Mouse (Mus musculus) hindbrain, embryonic 14.5 days (tissue): ENCODE measurements at regions not wholly inside any gene's neighbourhood (a gene's known extent, or its start where the extent isn't known, plus 50 kb on each side); places are given as distances from the start of the nearest gene placed in this dataset.

Experiments
- ATAC-seq: fragments of 200-750 bp; cut with Nextera tagmentation; 2 replicates; pipeline ENCODE4 v1.8.0; 2017; ENCODE audit warnings: moderate number of reproducible peaks, mild to moderate bottlenecking, moderate TSS enrichment, moderate library complexity; ENCODE audit not compliant: low FRiP score
- DNase-seq: peaks from one replicate; pipeline ENCODE4 v3.0.0-alpha.2; 2015; ENCODE audit warnings: low spot score
- H3K27ac ChIP-seq: fragments of 300-500 bp; sonication (generic); 2 replicates; pipeline ENCODE4 v1.5.1; 2014; ENCODE audit warnings: mild to moderate bottlenecking, moderate library complexity
- H3K27me3 ChIP-seq: fragments of 300-500 bp; sonication (generic); 2 replicates; pipeline ENCODE4 v1.6.1; 2014; ENCODE audit warnings: mild to moderate bottlenecking, low read length, mixed read lengths; ENCODE audit not compliant: control insufficient read depth, insufficient read depth
- H3K36me3 ChIP-seq: fragments of 300-500 bp; sonication (generic); replicated peaks from 2 replicates; pipeline ENCODE4 v1.6.1; 2014; ENCODE audit not compliant: control insufficient read depth, insufficient read depth
- H3K4me1 ChIP-seq: fragments of 300-500 bp; sonication (generic); replicated peaks from 2 replicates; pipeline ENCODE4 v1.6.1; 2014; ENCODE audit warnings: antibody characterized with exemption, low read length, mixed read lengths; ENCODE audit not compliant: control insufficient read depth, insufficient read depth
- H3K4me2 ChIP-seq: fragments of 300-500 bp; sonication (generic); replicated peaks from 2 replicates; pipeline ENCODE4 v1.6.1; 2014; ENCODE audit warnings: mild to moderate bottlenecking, moderate library complexity
- H3K4me3 ChIP-seq: fragments of 300-500 bp; sonication (generic); replicated peaks from 2 replicates; pipeline ENCODE4 v1.5.1; 2014; ENCODE audit warnings: mild to moderate bottlenecking, low read length
- H3K9ac ChIP-seq: fragments of 300-500 bp; sonication (generic); 2 replicates; pipeline ENCODE4 v1.6.1; 2014
- H3K9me3 ChIP-seq: fragments of 300-500 bp; sonication (generic); 2 replicates; pipeline ENCODE4 v1.6.1; 2016; ENCODE audit warnings: low read length; ENCODE audit not compliant: control insufficient read depth
- WGBS: fragments of 180-500 bp; shearing (Covaris S2); extraction: QIAGEN DNeasy Blood & Tissue Kit; methylation state at CpG from one replicate; pipeline ENCODE4 v1.1.7; 2014; 5-methylcytosine and 5-hydroxymethylcytosine counted together

DNA sequence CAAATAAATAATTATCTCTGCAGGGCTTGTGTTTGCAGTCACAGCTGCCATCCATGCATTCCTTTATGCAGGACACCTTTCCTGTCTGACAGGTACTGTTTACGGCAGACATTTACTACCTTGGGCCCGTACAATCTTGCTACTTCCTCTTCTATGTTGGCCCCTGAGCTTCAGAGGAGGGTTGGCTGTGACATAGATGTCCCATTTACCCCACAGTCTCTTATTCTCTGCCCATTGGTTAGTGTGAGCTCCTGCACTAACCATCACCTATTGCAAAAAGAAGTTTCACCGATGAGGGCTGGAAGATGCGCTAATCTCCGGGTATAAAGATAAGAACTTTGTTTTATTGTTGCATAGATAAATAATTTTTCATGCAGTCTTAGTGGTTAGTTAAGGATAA is 181.1 kb upstream of the Nr5a2 start:
- WGBS, result 94% methylated on average over 5 of the region's 5 CpGs
- ATAC-seq, result no peak
- Histone ChIP-seq H3K36me3 (no peaks in the 10 kb centered on the region), H3K4me2 (no peak overlapping the region), H3K9me3 (no peaks in the 10 kb centered on the region), H3K9ac (no peak overlapping the region), H3K4me1 (no peaks in the 10 kb centered on the region), H3K4me3 (no peak overlapping the region), H3K27ac (no peak overlapping the region), H3K27me3 (no peaks in the 10 kb centered on the region)
- no peak for DNase-seq

GRCm38 (mm10) chr1:137136156-137136555 is 175.9 kb upstream of the Nr5a2 start:
- H3K27me3 ChIP-seq, result no peaks in the 10 kb centered on the region
- H3K4me1 ChIP-seq, result no peaks in the 10 kb centered on the region
- no peak overlapping the region for H3K4me3 ChIP-seq
- H3K27ac ChIP-seq, result no peak overlapping the region
- WGBS, result 71% methylated on average over 7 of the region's 7 CpGs
- DNase-seq, result no peak
- no peaks in the 10 kb centered on the region for H3K36me3 ChIP-seq
- no peak overlapping the region for H3K4me2 ChIP-seq
- ATAC-seq, result no peak
- no peak overlapping the region for H3K9ac ChIP-seq
- H3K9me3 ChIP-seq, result no peaks in the 10 kb centered on the region

GRCm38 (mm10) chr1:137133734-137134133 is 173.5 kb upstream of the Nr5a2 start:
- no peak for DNase-seq
- 52% methylated on average over 7 of the region's 7 CpGs for WGBS

DNA sequence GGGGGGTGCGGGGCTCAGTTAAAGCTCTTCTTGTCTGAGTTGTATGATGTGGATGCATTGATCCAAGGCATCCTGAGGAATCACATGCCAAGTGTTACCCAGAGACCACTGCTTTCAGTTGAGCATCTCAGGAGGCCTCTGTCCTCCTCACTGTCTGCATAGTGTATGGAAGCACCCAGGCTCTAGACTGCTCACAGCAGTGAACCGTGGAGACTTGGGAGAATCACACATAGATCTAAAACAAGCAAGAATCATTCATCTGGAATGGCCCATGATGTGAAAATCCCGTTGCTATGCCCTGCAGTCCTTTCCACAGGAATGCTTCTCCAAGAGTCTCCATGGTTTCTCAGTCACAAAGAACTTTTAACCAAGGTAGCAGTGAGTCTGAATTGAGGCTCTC is 170.0 kb upstream of the Nr5a2 start:
- Histone ChIP-seq H3K36me3 (no peaks in the 10 kb centered on the region), H3K9ac (no peak overlapping the region), H3K27me3 (no peaks in the 10 kb centered on the region), H3K4me2 (no peak overlapping the region), H3K4me3 (no peak overlapping the region), H3K9me3 (no peaks in the 10 kb centered on the region), H3K27ac (no peak overlapping the region), H3K4me1 (0 out of 2 replicates have a peak, but pooled peaks cover 3% of the 10 kb centered on the region)
- ATAC-seq (no peak), DNase-seq (no peak)
- WGBS, result 54% methylated on average over 3 of the region's 3 CpGs

More at GRCm38 (mm10) chr1:137133734-137134133, 173.5 kb upstream of the Nr5a2 start:
- Histone ChIP-seq H3K36me3 (no peaks in the 10 kb centered on the region), H3K27ac (no peak overlapping the region), H3K4me2 (no peak overlapping the region), H3K4me1 (0 out of 2 replicates have a peak, but pooled peaks cover 2% of the 10 kb centered on the region), H3K9ac (no peak overlapping the region), H3K4me3 (no peak overlapping the region), H3K27me3 (no peaks in the 10 kb centered on the region), H3K9me3 (no peaks in the 10 kb centered on the region)
- ATAC-seq, result no peak

DNA sequence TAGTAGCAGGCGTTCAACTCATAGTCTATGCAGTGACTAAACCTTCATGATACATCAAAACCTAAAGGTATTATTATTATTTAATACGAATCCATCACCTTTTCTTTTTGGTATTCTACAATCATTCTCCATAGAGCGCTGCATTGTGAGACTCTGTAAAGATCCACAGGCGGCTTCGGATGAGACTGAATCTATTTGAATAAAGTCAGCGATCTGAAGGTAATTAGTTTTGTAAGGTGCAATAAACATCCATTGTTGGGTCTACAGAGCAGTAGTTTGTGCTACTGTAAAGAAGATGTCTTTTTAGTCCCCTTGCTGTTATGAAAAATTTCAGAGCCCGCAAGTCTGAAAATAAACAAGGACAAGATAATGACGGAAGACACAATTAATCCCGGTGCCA is 168.9 kb upstream of the Nr5a2 start:
- DNase-seq (no peak), ATAC-seq (no peak)
- H3K27me3 ChIP-seq, result no peaks in the 10 kb centered on the region
- no peaks in the 10 kb centered on the region for H3K9me3 ChIP-seq
- H3K27ac ChIP-seq, result no peak overlapping the region
- H3K36me3 ChIP-seq, result no peaks in the 10 kb centered on the region
- H3K4me1 ChIP-seq, result 0 out of 2 replicates have a peak, but pooled peaks cover 3% of the 10 kb centered on the region
- no peak overlapping the region for H3K9ac ChIP-seq
- no peak overlapping the region for H3K4me2 ChIP-seq
- WGBS, result 39% methylated on average over 9 of the region's 9 CpGs
- no peak overlapping the region for H3K4me3 ChIP-seq

GRCm38 (mm10) chr1:137117866-137118265 is 157.6 kb upstream of the Nr5a2 start:
- no peaks in the 10 kb centered on the region for H3K27me3 ChIP-seq
- no peak overlapping the region for H3K9ac ChIP-seq
- ATAC-seq (no peak), DNase-seq (no peak)
- H3K4me3 ChIP-seq, result no peak overlapping the region
- H3K9me3 ChIP-seq, result no peaks in the 10 kb centered on the region
- 79% methylated on average over 3 of the region's 3 CpGs for WGBS
- H3K4me1 ChIP-seq, result no peaks in the 10 kb centered on the region
- no peak overlapping the region for H3K4me2 ChIP-seq
- no peak overlapping the region for H3K27ac ChIP-seq
- no peaks in the 10 kb centered on the region for H3K36me3 ChIP-seq

DNA sequence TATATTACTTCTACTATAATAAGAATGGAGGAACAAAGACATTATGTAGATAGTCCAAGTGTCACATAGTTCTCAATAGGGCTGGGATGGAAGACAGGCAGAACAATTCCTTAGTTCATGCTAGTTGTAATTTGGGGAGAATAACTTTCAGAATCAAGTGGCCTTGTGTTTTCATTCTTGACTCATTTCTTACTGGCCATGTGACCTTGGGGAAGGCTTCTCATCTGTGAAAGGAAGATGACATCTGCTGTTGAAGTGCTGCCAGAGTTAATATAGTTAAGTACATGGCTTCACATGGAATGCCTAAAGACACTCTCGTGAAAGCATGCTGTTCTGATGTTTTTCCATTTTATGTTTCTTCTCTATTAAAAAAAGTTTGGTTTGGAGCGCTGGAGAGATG is 146.2 kb upstream of the Nr5a2 start:
- Histone ChIP-seq H3K27ac (no peak overlapping the region), H3K4me3 (no peak overlapping the region), H3K9ac (no peak overlapping the region), H3K4me2 (no peak overlapping the region), H3K27me3 (no peaks in the 10 kb centered on the region), H3K9me3 (no peaks in the 10 kb centered on the region), H3K4me1 (no peaks in the 10 kb centered on the region), H3K36me3 (no peaks in the 10 kb centered on the region)
- 91% methylated on average over 2 of the region's 2 CpGs for WGBS
- no peak for ATAC-seq
- DNase-seq, result no peak

- ATAC-seq (no peak), DNase-seq (peak; percentile 51)
- WGBS, result 6% methylated on average over 9 of the region's 9 CpGs
Measured at GRCm38 (mm10) chr1:137091762-137092161, 131.5 kb upstream of the Nr5a2 start.

DNA sequence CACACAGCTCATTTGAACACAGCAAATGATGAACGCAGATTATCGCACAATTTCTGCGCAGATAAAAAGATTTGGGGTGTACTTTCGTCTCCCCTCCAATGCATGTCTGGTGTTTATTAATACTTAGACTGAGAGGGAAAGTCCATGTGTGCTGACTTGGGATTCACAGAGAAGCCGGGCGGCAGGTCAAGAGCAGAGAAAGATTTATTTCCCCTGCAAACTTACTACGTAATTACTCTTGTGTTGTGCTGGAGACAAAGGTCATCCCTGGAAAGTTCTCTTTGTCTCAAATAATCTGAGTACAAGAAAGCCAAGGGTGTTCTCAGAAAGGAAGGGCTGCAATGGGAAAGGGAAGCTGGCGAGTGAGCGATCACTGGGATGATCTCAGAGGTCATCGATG is 127.9 kb upstream of the Nr5a2 start:
- Histone ChIP-seq H3K4me2 (no peak overlapping the region), H3K27ac (no peak overlapping the region), H3K36me3 (no peaks in the 10 kb centered on the region), H3K27me3 (no peaks in the 10 kb centered on the region), H3K4me1 (peaks cover 7% of the 10 kb centered on the region; the same call in 1 of the 2 replicates), H3K9ac (no peak overlapping the region), H3K4me3 (no peak overlapping the region), H3K9me3 (no peaks in the 10 kb centered on the region)
- 79% methylated on average over 10 of the region's 10 CpGs for WGBS
- DNase-seq (no peak), ATAC-seq (no peak)

More at GRCm38 (mm10) chr1:137091762-137092161, 131.5 kb upstream of the Nr5a2 start:
- Histone ChIP-seq H3K36me3 (no peaks in the 10 kb centered on the region), H3K9me3 (no peaks in the 10 kb centered on the region), H3K4me2 (peak overlapping the region; percentile 19; the same call in 1 of the 2 replicates), H3K27me3 (no peaks in the 10 kb centered on the region), H3K27ac (no peak overlapping the region), H3K9ac (no peak overlapping the region), H3K4me3 (no peak overlapping the region), H3K4me1 (peaks cover 7% of the 10 kb centered on the region; the same call in 1 of the 2 replicates)

DNA sequence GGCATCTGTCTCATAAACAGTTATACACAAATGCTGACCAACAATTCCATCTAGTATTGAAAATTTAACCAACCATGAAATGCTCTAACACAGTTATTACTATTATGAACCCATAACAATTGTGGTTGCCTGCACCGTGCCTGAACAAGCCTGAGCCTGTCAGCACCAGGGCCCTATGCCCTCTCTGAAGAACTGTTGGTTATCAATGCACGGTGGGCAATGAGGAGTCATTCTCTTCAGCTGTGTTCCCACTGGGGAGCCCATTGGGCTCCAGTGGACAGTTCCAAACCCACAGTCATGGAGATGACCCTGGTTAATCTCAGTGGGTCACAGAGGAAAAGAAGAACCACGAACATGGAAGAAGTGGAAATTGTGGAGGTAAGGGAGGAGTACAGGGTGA is 126.5 kb upstream of the Nr5a2 start:
- no peaks in the 10 kb centered on the region for H3K27me3 ChIP-seq
- H3K9ac ChIP-seq, result no peak overlapping the region
- peaks cover 5% of the 10 kb centered on the region; the same call in 1 of the 2 replicates for H3K4me1 ChIP-seq
- DNase-seq (no peak), ATAC-seq (no peak)
- H3K27ac ChIP-seq, result no peak overlapping the region
- WGBS, result 89% methylated on average over 3 of the region's 3 CpGs
- H3K4me3 ChIP-seq, result no peak overlapping the region
- H3K36me3 ChIP-seq, result no peaks in the 10 kb centered on the region
- no peaks in the 10 kb centered on the region for H3K9me3 ChIP-seq
- H3K4me2 ChIP-seq, result no peak overlapping the region
